Mouse (Mus musculus) lung, postnatal 0 days (tissue): ENCODE measurements around the gene Epm2aip1. TPM values are rescaled to one million over a fixed set of nuclear protein-coding genes. Genes with fewer than 3 reads are reported as not detected.

Source experiments
- ATAC-seq: fragments of 200-750 bp; cut with Nextera tagmentation; 2 replicates; pipeline ENCODE4 v1.8.0; 2017; ENCODE audit warnings: moderate library complexity
- DNase-seq: peaks from one replicate; pipeline ENCODE4 v3.0.0-alpha.2; 2016; ENCODE audit warnings: low spot score
- H3K27ac ChIP-seq: fragments of 300-500 bp; sonication (generic); 2 replicates; pipeline ENCODE4 v1.5.1; 2014; ENCODE audit warnings: antibody characterized with exemption, mild to moderate bottlenecking, low read length, mixed read lengths
- H3K27me3 ChIP-seq: fragments of 300-500 bp; sonication (generic); replicated peaks from 2 replicates; pipeline ENCODE4 v1.6.1; 2014; ENCODE audit warnings: low read length, mixed read lengths; ENCODE audit not compliant: insufficient read depth
- H3K36me3 ChIP-seq: fragments of 300-500 bp; sonication (generic); 2 replicates; pipeline ENCODE4 v1.6.1; 2014; ENCODE audit warnings: low read length, mixed read lengths; ENCODE audit not compliant: insufficient read depth
- H3K4me1 ChIP-seq: fragments of 300-500 bp; sonication (generic); 2 replicates; pipeline ENCODE4 v1.6.1; 2014; ENCODE audit warnings: antibody characterized with exemption, low read depth, low read length, mixed read lengths; ENCODE audit not compliant: insufficient read depth
- H3K4me2 ChIP-seq: fragments of 300-500 bp; sonication (generic); replicated peaks from 2 replicates; pipeline ENCODE4 v1.6.1; 2014; ENCODE audit warnings: low read depth, mild to moderate bottlenecking, low read length, moderate library complexity, mixed read lengths
- H3K4me3 ChIP-seq: fragments of 300-500 bp; sonication (generic); 2 replicates; pipeline ENCODE4 v1.5.1; 2014; ENCODE audit warnings: low read depth, low read length
- H3K9ac ChIP-seq: fragments of 300-500 bp; sonication (generic); replicated peaks from 2 replicates; pipeline ENCODE4 v1.6.1; 2014; ENCODE audit warnings: low read depth, mild to moderate bottlenecking
- H3K9me3 ChIP-seq: fragments of 300-500 bp; sonication (generic); 2 replicates; pipeline ENCODE4 v1.6.1; 2016; ENCODE audit warnings: low read length, mixed read lengths
- CTCF ChIP-seq: IDR thresholded peaks from 2 replicates; pipeline ENCODE4 v1.5.1; 2016; ENCODE audit warnings: antibody characterized with exemption, mild to moderate bottlenecking
- EP300 ChIP-seq: IDR thresholded peaks from 2 replicates; pipeline ENCODE4 v1.6.1; 2016; ENCODE audit warnings: antibody characterized with exemption, mild to moderate bottlenecking, control low read depth
- WGBS: fragments of 180-500 bp; shearing (Covaris S2); extraction: QIAGEN DNeasy Blood & Tissue Kit; methylation state at CpG from one replicate; pipeline ENCODE4 v1.1.7; 2014; 5-methylcytosine and 5-hydroxymethylcytosine counted together
- polyA plus RNA-seq: library from polyadenylated mRNA; unstranded; fragments of >200 nt; fragmentation: Nextera tagmentation; extraction: Ambion mirVana; gene quantifications from 2 replicates; pipeline ENCODE4 v1.2.1, GENCODE M21; 2015

The Epm2aip1 gene
- 10.5 and 11.4 TPM in 2 replicates for polyA plus RNA-seq

GRCm38 (mm10) chr9:111271434-111272160 is at the start of gene Epm2aip1, which contains the start of gene Mlh1:
Gene Epm2aip1 (plus strand): TSS chr9:111271929.
Gene Mlh1 (minus strand): TSS chr9:111271791.
- H3K36me3 ChIP-seq = no peaks in the 10 kb centered on the region
- TF ChIP-seq EP300 (no peak), CTCF (no peak; the same call in 1 of the 2 replicates)
- peak within 1 kb of the TSS; percentile 89 for H3K9ac ChIP-seq
- DNase-seq (peak; percentile 100), ATAC-seq (peak; percentile 97)
- H3K9me3 ChIP-seq = no peaks in the 10 kb centered on the region
- no peaks in the 10 kb centered on the region for H3K27me3 ChIP-seq
- peaks cover 26% of the 10 kb centered on the region; the same call in 1 of the 2 replicates for H3K4me1 ChIP-seq
- WGBS = under 1% methylated on average over 63 of the region's 64 CpGs
- peak within 1 kb of the TSS; percentile 73 for H3K4me2 ChIP-seq
- peak within 1 kb of the TSS; percentile 98 for H3K27ac ChIP-seq
- H3K4me3 ChIP-seq = peak within 1 kb of the TSS; percentile 64

GRCm38 (mm10) chr9:111223406-111223805 is 48.3 kb upstream of the Epm2aip1 start:
- peaks cover 47% of the 10 kb centered on the region for H3K36me3 ChIP-seq
- H3K4me1 ChIP-seq = no peaks in the 10 kb centered on the region
- H3K4me2 ChIP-seq = no peak overlapping the region
- no peak for TF ChIP-seq CTCF
- TF ChIP-seq EP300 = no peak
- H3K27ac ChIP-seq = no peak overlapping the region
- H3K4me3 ChIP-seq = no peak overlapping the region
- WGBS = 96% methylated on average over 5 of the region's 5 CpGs
- H3K9me3 ChIP-seq = no peaks in the 10 kb centered on the region
- ATAC-seq = no peak
- H3K27me3 ChIP-seq = no peaks in the 10 kb centered on the region
- DNase-seq = no peak
- no peak overlapping the region for H3K9ac ChIP-seq

GRCm38 (mm10) chr9:111228446-111228845 is 43.3 kb upstream of the Epm2aip1 start:
- H3K9ac ChIP-seq = no peak overlapping the region
- DNase-seq (no peak), ATAC-seq (no peak)
- peaks cover 48% of the 10 kb centered on the region for H3K36me3 ChIP-seq
- WGBS = 75% methylated on average over 5 of the region's 5 CpGs
- H3K9me3 ChIP-seq = no peaks in the 10 kb centered on the region
- no peak overlapping the region for H3K27ac ChIP-seq
- no peak overlapping the region for H3K4me2 ChIP-seq
- H3K4me3 ChIP-seq = no peak overlapping the region
- H3K27me3 ChIP-seq = no peaks in the 10 kb centered on the region
- TF ChIP-seq EP300 = no peak
- no peak for TF ChIP-seq CTCF
- no peaks in the 10 kb centered on the region for H3K4me1 ChIP-seq

- no peak overlapping the region for H3K4me3 ChIP-seq
- H3K27ac ChIP-seq = no peak overlapping the region
- no peak for DNase-seq
- WGBS = 86% methylated on average over 9 of the region's 9 CpGs
- ATAC-seq = no peak
- no peaks in the 10 kb centered on the region for H3K27me3 ChIP-seq
- H3K36me3 ChIP-seq = peaks cover 43% of the 10 kb centered on the region
- H3K4me2 ChIP-seq = no peak overlapping the region
- peak; percentile 44 for TF ChIP-seq CTCF
- TF ChIP-seq EP300 = no peak
- H3K4me1 ChIP-seq = no peaks in the 10 kb centered on the region
- no peaks in the 10 kb centered on the region for H3K9me3 ChIP-seq
- no peak overlapping the region for H3K9ac ChIP-seq
Measured at GRCm38 (mm10) chr9:111234701-111235100, 37.0 kb upstream of the Epm2aip1 start.

GRCm38 (mm10) chr9:111237726-111238125 is 34.0 kb upstream of the Epm2aip1 start:
- Histone ChIP-seq H3K9ac (no peak overlapping the region), H3K27ac (no peak overlapping the region), H3K27me3 (no peaks in the 10 kb centered on the region), H3K4me1 (no peaks in the 10 kb centered on the region), H3K4me3 (no peak overlapping the region), H3K36me3 (peaks cover 35% of the 10 kb centered on the region; the same call in 1 of the 2 replicates), H3K4me2 (no peak overlapping the region), H3K9me3 (no peaks in the 10 kb centered on the region)
- DNase-seq (no peak), ATAC-seq (no peak)
- TF ChIP-seq EP300 = no peak
- TF ChIP-seq CTCF = no peak

- H3K36me3 ChIP-seq = peaks cover 30% of the 10 kb centered on the region; the same call in 1 of the 2 replicates
- H3K4me3 ChIP-seq = no peak overlapping the region
- no peaks in the 10 kb centered on the region for H3K9me3 ChIP-seq
- WGBS = 81% methylated on average over 4 of the region's 4 CpGs
- H3K27me3 ChIP-seq = no peaks in the 10 kb centered on the region
- ATAC-seq (no peak), DNase-seq (no peak)
- H3K27ac ChIP-seq = no peak overlapping the region
- no peak overlapping the region for H3K4me2 ChIP-seq
- TF ChIP-seq CTCF = no peak
- no peak for TF ChIP-seq EP300
- no peak overlapping the region for H3K9ac ChIP-seq
- H3K4me1 ChIP-seq = no peaks in the 10 kb centered on the region
Measured at GRCm38 (mm10) chr9:111239821-111240220, 31.9 kb upstream of the Epm2aip1 start.
